Comparison of ENCODE assay signal across 18 mouse cellular contexts in the genomic region with DNA sequence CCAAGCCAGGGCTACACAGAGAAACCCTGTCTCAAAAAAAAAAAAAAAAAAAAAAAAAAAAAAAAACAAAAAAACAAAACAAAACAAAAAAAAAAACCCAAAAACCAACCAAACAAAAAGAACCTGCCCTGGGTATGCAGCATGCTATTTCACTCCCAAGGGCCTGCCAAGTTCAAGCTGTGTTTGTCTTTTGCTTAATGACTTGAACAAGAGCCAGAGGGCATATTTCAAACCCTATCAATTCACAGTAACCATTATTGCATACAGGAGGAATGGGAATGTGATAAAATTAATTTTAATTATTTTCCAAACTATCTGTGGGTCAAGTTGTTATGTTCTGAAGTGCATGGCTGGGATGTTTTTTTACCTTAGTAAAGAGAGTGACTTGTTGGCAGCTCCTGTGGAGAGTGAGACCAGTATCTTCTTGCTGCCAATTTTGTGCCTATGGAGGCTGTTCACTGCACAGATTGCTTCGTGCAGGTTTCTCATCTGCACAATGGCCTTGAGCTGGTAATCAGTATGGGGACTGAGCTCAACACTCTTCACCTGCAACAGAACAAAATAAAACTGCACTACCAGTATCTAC. TPM values are rescaled to one million over a fixed set of nuclear protein-coding genes. Genes with fewer than 3 reads are reported as not detected.
A peak's percentile ranks its signal among the peaks of the same experiment; 100 is the strongest.
DNase-seq lines count a peak whose midpoint lies in the region.
"Had no signal": no experiment of that assay in that cellular context is flagged by ENCODE, and none has a peak within 500 bp of the region (broad histone marks: within the 10 kb centered on the region; RNA-seq: fewer than 3 reads in every experiment).

No protein-coding gene starts in this region.

- H3K4me1 ChIP-seq in forebrain, embryonic 10.5 days: no peaks in the 10 kb centered on the region
- H3K4me1 ChIP-seq: embryonic facial prominence, embryonic 15.5 days; forebrain, embryonic 15.5 days; heart, embryonic 13.5 days had no signal

- H3K27me3 ChIP-seq in forebrain, embryonic 10.5 days (ENCODE audit: poor library complexity, severe bottlenecking): no peaks in the 10 kb centered on the region
- H3K27me3 ChIP-seq: embryonic facial prominence, embryonic 15.5 days; forebrain, embryonic 15.5 days; heart, embryonic 13.5 days had no signal

- H3K36me3 ChIP-seq in forebrain, embryonic 10.5 days (replicated peaks): peaks cover 97% of the 10 kb centered on the region

- no peak overlapping the region for H3K4me3 ChIP-seq in forebrain, embryonic 10.5 days
- H3K4me3 ChIP-seq: embryonic facial prominence, embryonic 15.5 days; erythroblast, embryonic 14.5 days; forebrain, embryonic 15.5 days; heart, embryonic 13.5 days had no signal

- no peak overlapping the region for H3K27ac ChIP-seq in forebrain, embryonic 10.5 days
- H3K27ac ChIP-seq: embryonic facial prominence, embryonic 15.5 days; forebrain, embryonic 15.5 days; heart, embryonic 13.5 days had no signal

- peak; percentile 56 for DNase-seq in cerebellum, adult 9-10 months
- DNase-seq in cerebellum, adult 11-12 months: no peak
- peak; percentile 20 for DNase-seq in lung, postnatal 25 days (ENCODE audit: low spot score)
- no peak for DNase-seq in lung, postnatal 14 days
- peak; percentile 68 for DNase-seq in adipocyte (ENCODE audit: low spot score)
- peak; percentile 17 to 26 for DNase-seq in cerebellum, postnatal 10 days
- DNase-seq in left cerebral cortex, adult 8-10 months (ENCODE audit: low spot score in 2 of 2): no peak
- DNase-seq in forebrain, embryonic 10.5 days (ENCODE audit: extremely low spot score, low spot score): no peak
- DNase-seq: adrenal gland, postnatal 14 days; embryo, embryonic 11 days; gastrocnemius, postnatal 36 days; heart, adult 11 months; heart, postnatal 36 days had no signal

- no peaks in the 10 kb centered on the region for H3K9me3 ChIP-seq in forebrain, embryonic 10.5 days
- H3K9me3 ChIP-seq: embryonic facial prominence, embryonic 15.5 days; forebrain, embryonic 15.5 days; G1E; heart, embryonic 13.5 days had no signal

- 100% methylated on average over 1 of the region's 1 CpGs for WGBS in forebrain, embryonic 10.5 days

RNA-seq across cellular contexts. Expression of a gene that starts 25.0 kb away (rescaled TPM):
- total RNA-seq in left cerebral cortex, adult 8-10 months (2022): 10 to 100 TPM; 14.8 to 22.3 (median 17.7) TPM
- 214 and 215 TPM in 2 replicates for polyA plus RNA-seq in forebrain, embryonic 10.5 days (2016; fragmentation: Nextera tagmentation; extraction: Ambion mirVana)

RNA-seq across cellular contexts. Expression of a gene that starts 25.1 kb away (rescaled TPM):
- total RNA-seq in left cerebral cortex, adult 8-10 months (2022): 100 to 1,000 TPM; 135 to 173 (median 155) TPM
- polyA plus RNA-seq in forebrain, embryonic 10.5 days (2016; fragmentation: Nextera tagmentation; extraction: Ambion mirVana): 14.6 TPM in 2 replicates

Comparison
In these comparisons a context has a peak if more than half of its experiments do, and no peak if none do; other contexts are left out.
1. DNase-seq: peak in cerebellum, adult 9-10 months (single experiment), lung, postnatal 25 days (single experiment), adipocyte (single experiment) and cerebellum, postnatal 10 days (2 of 2); none in cerebellum, adult 11-12 months (single experiment), lung, postnatal 14 days (single experiment), left cerebral cortex, adult 8-10 months (0 of 2) and forebrain, embryonic 10.5 days (single experiment).